Mouse (Mus musculus): ENCODE data around the gene Cebpa.

Gene Cebpa

GRCm38 (mm10) chr7:35120146-35120691 lies 1.1 kb downstream of the Cebpa start:
- no peak for DNase-seq (ENCODE audit: low read depth)

GRCm38 (mm10) chr7:35121150-35121549 lies 2.1 kb downstream of the Cebpa start:
- DNase-seq (ENCODE audit: low read depth), result no peak

GRCm38 (mm10) chr7:35122401-35123320 lies 3.6 kb downstream of the Cebpa start:
- DNase-seq (ENCODE audit: low read depth), result no peak

GRCm38 (mm10) chr7:35123431-35123953 lies 4.4 kb downstream of the Cebpa start:
- no peak for DNase-seq (ENCODE audit: low read depth)

GRCm38 (mm10) chr7:35124216-35124615 lies 5.1 kb downstream of the Cebpa start:
- DNase-seq (ENCODE audit: low read depth), result no peak

GRCm38 (mm10) chr7:35124745-35125144 lies 5.7 kb downstream of the Cebpa start:
- DNase-seq (ENCODE audit: low read depth), result no peak

- DNase-seq (ENCODE audit: low read depth), result no peak
Measured at GRCm38 (mm10) chr7:35125971-35126370, 6.9 kb downstream of the Cebpa start.

- DNase-seq (ENCODE audit: low read depth), result peak; percentile 70
Measured at GRCm38 (mm10) chr7:35127001-35127400, 7.9 kb downstream of the Cebpa start.

GRCm38 (mm10) chr7:35127721-35128120 lies 8.6 kb downstream of the Cebpa start:
- DNase-seq (ENCODE audit: low read depth), result no peak

- no peak for DNase-seq (ENCODE audit: low read depth)
Measured at GRCm38 (mm10) chr7:35128677-35129567, 9.8 kb downstream of the Cebpa start.

- no peak for DNase-seq (ENCODE audit: low read depth)
Measured at GRCm38 (mm10) chr7:35130059-35130738, 11.1 kb downstream of the Cebpa start.

GRCm38 (mm10) chr7:35130888-35131287 lies 11.8 kb downstream of the Cebpa start:
- no peak for DNase-seq (ENCODE audit: low read depth)

- DNase-seq (ENCODE audit: low read depth), result no peak
Measured at GRCm38 (mm10) chr7:35131601-35132000, 12.5 kb downstream of the Cebpa start.

- DNase-seq (ENCODE audit: low read depth), result no peak
Measured at GRCm38 (mm10) chr7:35134621-35135020, 15.5 kb downstream of the Cebpa start.

- no peak for DNase-seq (ENCODE audit: low read depth)
Measured at GRCm38 (mm10) chr7:35137524-35137923, 18.4 kb downstream of the Cebpa start.

GRCm38 (mm10) chr7:35138481-35138880 lies 19.4 kb downstream of the Cebpa start:
- DNase-seq (ENCODE audit: low read depth), result no peak

- no peak for DNase-seq (ENCODE audit: low read depth)
Measured at GRCm38 (mm10) chr7:35139880-35140279, 20.8 kb downstream of the Cebpa start.

GRCm38 (mm10) chr7:35141519-35141918 lies 22.4 kb downstream of the Cebpa start:
- DNase-seq (ENCODE audit: low read depth), result peak; percentile 53

GRCm38 (mm10) chr7:35142522-35142921 lies 23.4 kb downstream of the Cebpa start:
- DNase-seq (ENCODE audit: low read depth), result no peak

GRCm38 (mm10) chr7:35143864-35144618 lies 24.9 kb downstream of the Cebpa start:
- no peak for DNase-seq (ENCODE audit: low read depth)

GRCm38 (mm10) chr7:35145068-35145467 lies 26.0 kb downstream of the Cebpa start:
- no peak for DNase-seq (ENCODE audit: low read depth)
